ENCODE assay signal across 17 mouse cellular contexts in the genomic region with DNA sequence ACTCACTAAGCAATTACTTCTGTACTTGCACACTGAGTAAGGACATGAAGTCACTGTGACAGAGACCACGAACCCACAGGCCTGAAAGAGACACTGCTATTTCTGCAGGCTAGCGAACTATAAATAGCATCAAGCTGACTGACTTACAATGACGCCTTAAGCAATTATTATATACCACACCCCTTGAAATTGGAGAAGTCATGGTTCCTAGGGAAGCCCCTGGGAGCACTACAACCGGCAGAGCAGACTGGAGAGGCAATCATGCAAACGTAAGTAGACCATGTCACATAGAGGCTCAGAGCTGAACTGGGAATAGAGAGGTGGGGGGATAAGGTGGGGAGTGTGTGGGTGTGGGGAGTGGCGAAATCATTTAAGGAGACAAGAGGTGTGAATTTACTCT.
DNase-seq lines count a peak whose midpoint lies in the region; ATAC-seq and TF ChIP-seq lines count a peak whose summit lies in the region.
"Had no signal": no experiment of that assay in that cellular context is flagged by ENCODE, and none has a peak within 500 bp of the region (broad histone marks: within the 10 kb centered on the region; RNA-seq: fewer than 3 reads in every experiment).

No protein-coding gene starts in this region.

- no peak overlapping the region for H3K9ac ChIP-seq in lung, embryonic 14.5 days
- H3K9ac ChIP-seq in embryonic facial prominence, embryonic 13.5 days: no peak overlapping the region
- H3K9ac ChIP-seq: neural tube, embryonic 12.5 days; stomach, embryonic 15.5 days had no signal

- DNase-seq in lung, embryonic 14.5 days: peak; percentile 41
- no peak for DNase-seq in lung, adult 2 months
- peak; percentile 60 for DNase-seq in NIH3T3 (ENCODE audit: low read depth)
- peak; percentile 19 to 51 for DNase-seq in monocyte, adult 2 months (ENCODE audit: low read depth in 1 of 2, low spot score in 2 of 2)
- DNase-seq in right cerebral cortex, postnatal 4 days: no peak
- DNase-seq: adrenal gland, adult 8-10 months; cerebellum, adult 11 months; kidney, adult 8-10 months; liver; right cerebral cortex, postnatal 14 days had no signal

- no peaks in the 10 kb centered on the region for H3K27me3 ChIP-seq in lung, embryonic 14.5 days (ENCODE audit: insufficient read depth, low read length)
- H3K27me3 ChIP-seq in embryonic facial prominence, embryonic 13.5 days: no peaks in the 10 kb centered on the region
- H3K27me3 ChIP-seq: neural tube, embryonic 12.5 days; stomach, embryonic 15.5 days had no signal

- no peak for TF ChIP-seq CTCF in lung, embryonic 14.5 days (IDR thresholded peaks at IDR 0.05; ENCODE audit: low read depth)
- TF ChIP-seq CTCF in lung, adult 2 months (IDR thresholded peaks at IDR 0.05; ENCODE audit: insufficient read depth, low read length): no peak

- H3K4me1 ChIP-seq in lung, embryonic 14.5 days (ENCODE audit: insufficient read depth): no peaks in the 10 kb centered on the region
- H3K4me1 ChIP-seq in lung, adult 2 months (ENCODE audit: control insufficient read depth, insufficient read depth, low read length): no peaks in the 10 kb centered on the region
- H3K4me1 ChIP-seq in embryonic facial prominence, embryonic 13.5 days: peaks cover 31% of the 10 kb centered on the region
- H3K4me1 ChIP-seq: neural tube, embryonic 12.5 days; stomach, embryonic 15.5 days had no signal

- WGBS in lung, embryonic 14.5 days: 28% methylated on average over 6 of the region's 6 CpGs
- 44% methylated on average over 6 of the region's 6 CpGs for WGBS in lung, adult 2 months
- 17% methylated on average over 6 of the region's 6 CpGs for WGBS in embryonic facial prominence, embryonic 13.5 days

- no peak overlapping the region for H3K4me3 ChIP-seq in lung, embryonic 14.5 days (ENCODE audit: low read depth, low read length)
- H3K4me3 ChIP-seq in lung, adult 2 months (replicated peaks; ENCODE audit: extremely low read depth, low read depth, low read length): no peak overlapping the region
- H3K4me3 ChIP-seq in embryonic facial prominence, embryonic 13.5 days: no peak overlapping the region
- H3K4me3 ChIP-seq: erythroblast, embryonic 14.5 days; megakaryocyte, embryonic 14.5 days; neural tube, embryonic 12.5 days; stomach, embryonic 15.5 days had no signal

- H3K27ac ChIP-seq in lung, embryonic 14.5 days (ENCODE audit: low read depth): no peak overlapping the region
- peak overlapping the region; percentile 55; the same call in 1 of the 2 replicates for H3K27ac ChIP-seq in embryonic facial prominence, embryonic 13.5 days
- H3K27ac ChIP-seq: neural tube, embryonic 12.5 days; stomach, embryonic 15.5 days had no signal

- H3K9me3 ChIP-seq in lung, embryonic 14.5 days (ENCODE audit: low read depth, low read length): no peaks in the 10 kb centered on the region
- no peaks in the 10 kb centered on the region for H3K9me3 ChIP-seq in embryonic facial prominence, embryonic 13.5 days
- H3K9me3 ChIP-seq: G1E; neural tube, embryonic 12.5 days; stomach, embryonic 15.5 days had no signal

- peak; percentile 47; the same call in 1 of the 2 replicates for ATAC-seq in lung, embryonic 14.5 days (ENCODE audit: insufficient read depth)
- ATAC-seq in embryonic facial prominence, embryonic 13.5 days (ENCODE audit: insufficient number of reproducible peaks, insufficient read depth, low FRiP score, low TSS enrichment, low read depth): no peak
- ATAC-seq in inflammation-experienced regulatory T-cells, adult 6 months: no peak

- no peak for TF ChIP-seq POLR2A in lung, adult 2 months (IDR thresholded peaks at IDR 0.05; ENCODE audit: borderline replicate concordance, extremely low read depth, low read depth, low read length)

- H3K36me3 ChIP-seq in lung, embryonic 14.5 days (ENCODE audit: insufficient read depth): no peaks in the 10 kb centered on the region
- H3K36me3 ChIP-seq in embryonic facial prominence, embryonic 13.5 days: no peaks in the 10 kb centered on the region
- H3K36me3 ChIP-seq: G1E; neural tube, embryonic 12.5 days; stomach, embryonic 15.5 days had no signal

- H3K4me2 ChIP-seq in lung, embryonic 14.5 days: no peak overlapping the region
- no peak overlapping the region for H3K4me2 ChIP-seq in embryonic facial prominence, embryonic 13.5 days
- H3K4me2 ChIP-seq: neural tube, embryonic 12.5 days; stomach, embryonic 15.5 days had no signal

Comparison
In these comparisons a context has a peak if more than half of its experiments do, and no peak if none do; other contexts are left out.
1. DNase-seq: peak in lung, embryonic 14.5 days (single experiment), NIH3T3 (single experiment) and monocyte, adult 2 months (2 of 2); none in lung, adult 2 months (single experiment) and right cerebral cortex, postnatal 4 days (single experiment).